Mouse (Mus musculus) lung, postnatal 0 days (tissue): ENCODE results near the gene Prkce. TPM values are rescaled to one million over a fixed set of nuclear protein-coding genes. Genes with fewer than 3 reads are reported as not detected.

Experiments
- ATAC-seq: fragments of 200-750 bp; cut with Nextera tagmentation; 2 replicates; pipeline ENCODE4 v1.8.0; 2017; ENCODE audit warnings: moderate library complexity
- DNase-seq: peaks from one replicate; pipeline ENCODE4 v3.0.0-alpha.2; 2016; ENCODE audit warnings: low spot score
- H3K27ac ChIP-seq: fragments of 300-500 bp; sonication (generic); 2 replicates; pipeline ENCODE4 v1.5.1; 2014; ENCODE audit warnings: antibody characterized with exemption, mild to moderate bottlenecking, low read length, mixed read lengths
- H3K27me3 ChIP-seq: fragments of 300-500 bp; sonication (generic); replicated peaks from 2 replicates; pipeline ENCODE4 v1.6.1; 2014; ENCODE audit warnings: low read length, mixed read lengths; ENCODE audit not compliant: insufficient read depth
- H3K36me3 ChIP-seq: fragments of 300-500 bp; sonication (generic); 2 replicates; pipeline ENCODE4 v1.6.1; 2014; ENCODE audit warnings: low read length, mixed read lengths; ENCODE audit not compliant: insufficient read depth
- H3K4me1 ChIP-seq: fragments of 300-500 bp; sonication (generic); 2 replicates; pipeline ENCODE4 v1.6.1; 2014; ENCODE audit warnings: antibody characterized with exemption, low read depth, low read length, mixed read lengths; ENCODE audit not compliant: insufficient read depth
- H3K4me2 ChIP-seq: fragments of 300-500 bp; sonication (generic); replicated peaks from 2 replicates; pipeline ENCODE4 v1.6.1; 2014; ENCODE audit warnings: low read depth, mild to moderate bottlenecking, low read length, moderate library complexity, mixed read lengths
- H3K4me3 ChIP-seq: fragments of 300-500 bp; sonication (generic); 2 replicates; pipeline ENCODE4 v1.5.1; 2014; ENCODE audit warnings: low read depth, low read length
- H3K9ac ChIP-seq: fragments of 300-500 bp; sonication (generic); replicated peaks from 2 replicates; pipeline ENCODE4 v1.6.1; 2014; ENCODE audit warnings: low read depth, mild to moderate bottlenecking
- H3K9me3 ChIP-seq: fragments of 300-500 bp; sonication (generic); 2 replicates; pipeline ENCODE4 v1.6.1; 2016; ENCODE audit warnings: low read length, mixed read lengths
- CTCF ChIP-seq: IDR thresholded peaks from 2 replicates; pipeline ENCODE4 v1.5.1; 2016; ENCODE audit warnings: antibody characterized with exemption, mild to moderate bottlenecking
- EP300 ChIP-seq: IDR thresholded peaks from 2 replicates; pipeline ENCODE4 v1.6.1; 2016; ENCODE audit warnings: antibody characterized with exemption, mild to moderate bottlenecking, control low read depth
- WGBS: fragments of 180-500 bp; shearing (Covaris S2); extraction: QIAGEN DNeasy Blood & Tissue Kit; methylation state at CpG from one replicate; pipeline ENCODE4 v1.1.7; 2014; 5-methylcytosine and 5-hydroxymethylcytosine counted together
- polyA plus RNA-seq: library from polyadenylated mRNA; unstranded; fragments of >200 nt; fragmentation: Nextera tagmentation; extraction: Ambion mirVana; gene quantifications from 2 replicates; pipeline ENCODE4 v1.2.1, GENCODE M21; 2015

Prkce gene
- polyA plus RNA-seq, 1 experiment from 2014 or later: 10.6 TPM

DNA sequence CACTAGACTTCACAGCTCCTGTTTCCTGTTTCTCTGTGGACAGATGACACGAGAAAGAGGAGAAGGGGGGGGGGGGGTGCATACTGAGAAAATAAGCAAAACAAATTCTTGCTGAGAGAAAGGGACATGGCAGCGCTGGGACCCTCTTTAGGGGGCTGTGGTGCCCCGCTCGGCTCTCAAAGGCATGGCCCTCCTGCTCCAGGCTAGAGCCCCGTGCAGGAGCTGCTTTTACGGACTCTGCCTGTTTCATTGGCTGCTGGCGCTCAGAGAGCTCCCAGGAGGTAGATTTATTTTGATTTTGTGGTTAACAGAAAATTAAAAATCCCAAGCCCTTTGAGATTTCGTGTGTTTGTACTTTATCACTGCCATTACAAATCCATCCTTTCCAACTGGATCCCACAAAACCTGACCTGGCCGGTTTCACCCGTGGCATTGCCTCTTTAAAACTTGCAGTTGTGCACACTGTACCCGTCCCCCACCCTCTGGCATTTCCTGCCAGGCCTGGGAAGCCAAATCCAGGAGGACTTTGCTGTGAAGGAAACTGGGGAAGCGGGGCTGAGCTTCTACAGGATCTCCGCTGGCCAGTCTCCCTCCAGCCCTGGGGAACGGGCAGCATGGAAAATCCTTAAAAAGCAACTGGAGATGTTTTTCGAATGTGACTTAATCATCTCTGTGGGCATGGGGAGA lies 331.9 kb downstream of the Prkce start:
- WGBS: 30% methylated on average over 15 of the region's 15 CpGs
- Histone ChIP-seq H3K27ac (peak overlapping the region; percentile 75), H3K9me3 (no peaks in the 10 kb centered on the region), H3K36me3 (no peaks in the 10 kb centered on the region), H3K27me3 (no peaks in the 10 kb centered on the region), H3K9ac (no peak overlapping the region), H3K4me2 (no peak overlapping the region), H3K4me3 (no peak overlapping the region), H3K4me1 (0 out of 2 replicates have a peak, but pooled peaks cover 7% of the 10 kb centered on the region)
- DNase-seq (peak; percentile 59), ATAC-seq (peak; percentile 76)
- peak; percentile 72 for TF ChIP-seq EP300
- TF ChIP-seq CTCF: no peak

DNA sequence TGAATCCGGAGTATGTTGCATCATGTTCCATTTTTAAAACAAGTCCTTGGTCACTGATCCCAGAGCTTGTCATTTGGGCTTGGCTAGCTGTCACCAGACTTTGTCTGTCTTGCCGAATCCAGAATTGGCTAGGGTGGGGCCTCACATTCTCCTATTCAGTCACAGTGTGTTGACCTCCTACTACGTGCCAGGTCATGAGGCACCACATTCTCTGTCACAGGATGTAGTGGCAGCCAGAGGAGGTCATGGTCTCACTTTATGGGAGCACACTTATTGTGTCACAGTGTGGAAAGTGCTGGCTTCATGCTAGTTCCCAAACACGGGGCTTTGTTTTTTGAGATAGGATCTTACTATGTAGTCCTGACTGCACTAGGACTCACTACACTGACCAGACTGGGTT lies 333.8 kb downstream of the Prkce start:
- TF ChIP-seq CTCF: no peak
- TF ChIP-seq EP300: no peak
- Histone ChIP-seq H3K4me2 (no peak overlapping the region), H3K36me3 (no peaks in the 10 kb centered on the region), H3K4me3 (no peak overlapping the region), H3K27me3 (no peaks in the 10 kb centered on the region), H3K9me3 (no peaks in the 10 kb centered on the region), H3K4me1 (0 out of 2 replicates have a peak, but pooled peaks cover 7% of the 10 kb centered on the region), H3K27ac (no peak overlapping the region), H3K9ac (no peak overlapping the region)
- WGBS: 72% methylated on average over 4 of the region's 4 CpGs
- no peak for DNase-seq
- no peak for ATAC-seq

DNA sequence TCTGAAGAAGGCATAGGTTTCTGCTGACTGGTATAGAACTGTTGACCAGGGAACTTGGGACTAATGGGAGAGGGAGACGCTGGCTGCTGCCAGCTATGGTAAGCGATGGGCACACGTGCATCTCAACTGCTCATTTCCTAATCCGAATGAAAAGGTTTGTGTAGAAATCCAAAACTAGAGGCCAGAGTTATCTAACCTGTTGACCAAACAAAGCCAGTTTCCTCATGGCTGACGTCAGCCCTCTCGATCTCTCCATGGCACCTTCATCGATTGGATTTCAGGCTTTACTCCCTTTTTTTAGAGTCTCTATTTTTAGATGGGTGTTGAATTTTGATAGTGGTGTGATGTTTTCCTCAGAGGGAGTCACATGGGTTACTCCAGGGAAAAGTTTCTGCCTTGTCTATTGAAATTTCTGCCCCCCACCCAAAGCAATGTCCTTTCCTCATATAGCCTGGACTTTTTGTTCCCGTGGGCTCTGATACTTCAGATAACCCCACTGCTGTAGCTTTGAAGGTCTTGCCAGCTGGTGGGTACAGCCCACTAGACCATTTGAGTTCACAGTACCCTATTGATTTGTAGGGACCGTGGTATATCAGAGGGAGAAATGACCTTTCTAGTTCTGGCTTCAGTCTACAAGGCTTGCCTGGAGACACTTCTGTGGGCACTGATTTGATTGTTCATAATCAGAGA lies 335.8 kb downstream of the Prkce start:
- no peaks in the 10 kb centered on the region for H3K27me3 ChIP-seq
- TF ChIP-seq EP300: 0 out of 2 replicates have a peak, but pooled peaks have one; percentile 25
- TF ChIP-seq CTCF: no peak
- no peak overlapping the region for H3K27ac ChIP-seq
- no peaks in the 10 kb centered on the region for H3K36me3 ChIP-seq
- ATAC-seq (no peak), DNase-seq (no peak)
- no peak overlapping the region for H3K4me3 ChIP-seq
- no peak overlapping the region for H3K4me2 ChIP-seq
- H3K9me3 ChIP-seq: no peaks in the 10 kb centered on the region
- WGBS: 90% methylated on average over 9 of the region's 9 CpGs
- H3K4me1 ChIP-seq: 0 out of 2 replicates have a peak, but pooled peaks cover 7% of the 10 kb centered on the region
- no peak overlapping the region for H3K9ac ChIP-seq

DNA sequence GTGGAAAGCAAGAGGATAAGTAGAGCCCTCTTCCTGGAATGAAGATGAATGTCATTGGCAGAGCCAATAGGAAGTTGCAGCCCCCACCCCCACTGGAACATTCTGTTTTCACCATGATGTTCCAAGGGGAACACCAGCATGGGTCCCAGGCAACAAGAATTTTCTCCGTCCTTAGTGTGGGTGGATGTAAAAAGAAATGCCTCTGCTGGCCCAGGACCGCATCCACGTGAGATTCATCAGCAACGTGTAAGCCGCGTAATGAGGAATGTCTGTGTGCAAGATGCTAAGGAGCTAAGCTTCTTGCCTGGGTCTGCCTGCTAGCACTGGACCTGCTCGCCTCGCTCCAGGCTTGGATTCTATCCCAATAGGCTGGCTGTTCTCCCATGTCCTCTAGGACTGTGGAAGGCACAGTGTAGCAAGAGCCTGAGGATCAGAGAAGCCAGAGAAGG lies 337.6 kb downstream of the Prkce start, which contains the start of gene Gm10309:
Gene Gm10309, minus strand, starts transcription at position 50 of the 449 bp plus-strand sequence.
- no peaks in the 10 kb centered on the region for H3K36me3 ChIP-seq
- H3K27me3 ChIP-seq: no peaks in the 10 kb centered on the region
- DNase-seq (no peak), ATAC-seq (peak; percentile 37)
- 0 out of 2 replicates have a peak, but pooled peaks cover under 1% of the 10 kb centered on the region for H3K4me1 ChIP-seq
- H3K4me2 ChIP-seq: no peak within 1 kb of the TSS
- TF ChIP-seq EP300 (peak; percentile 77), CTCF (no peak)
- H3K9ac ChIP-seq: no peak within 1 kb of the TSS
- no peaks in the 10 kb centered on the region for H3K9me3 ChIP-seq
- 80% methylated on average over 8 of the region's 8 CpGs for WGBS
- H3K27ac ChIP-seq: peak within 1 kb of the TSS; percentile 16; the same call in 1 of the 2 replicates
- H3K4me3 ChIP-seq: no peak within 1 kb of the TSS

DNA sequence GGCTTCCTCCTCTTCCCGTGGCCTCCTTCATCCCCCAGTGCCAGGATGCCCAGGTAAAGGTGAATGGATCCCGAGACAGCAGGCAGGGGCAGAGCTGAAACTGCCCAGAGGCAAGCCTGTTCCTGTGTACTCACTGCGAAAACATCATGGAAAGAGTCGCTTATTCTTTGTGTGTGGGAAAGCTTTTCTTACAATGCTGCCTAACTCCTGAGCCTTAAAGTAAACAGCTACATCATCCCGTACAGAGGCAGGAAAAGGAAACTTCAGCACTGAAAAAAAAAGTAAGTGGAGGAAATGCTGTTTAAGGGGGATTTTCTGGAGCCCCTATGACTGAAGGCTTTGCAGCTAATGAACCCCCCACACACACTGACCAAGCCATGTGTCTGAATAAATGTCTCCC lies 339.3 kb downstream of the Prkce start:
- WGBS: 25% methylated on average over 5 of the region's 5 CpGs

More for the DNA sequence above, 339.3 kb downstream of the Prkce start:
- Histone ChIP-seq H3K36me3 (no peaks in the 10 kb centered on the region), H3K9ac (no peak overlapping the region), H3K4me3 (no peak overlapping the region), H3K4me2 (0 out of 2 replicates have a peak overlapping the region, but pooled peaks have one; percentile 17), H3K9me3 (no peaks in the 10 kb centered on the region), H3K27me3 (no peaks in the 10 kb centered on the region), H3K4me1 (no peaks in the 10 kb centered on the region), H3K27ac (peak overlapping the region; percentile 83)
- DNase-seq (peak; percentile 45), ATAC-seq (peak; percentile 40)
- peak; percentile 65 for TF ChIP-seq EP300
- no peak for TF ChIP-seq CTCF
